Mouse (Mus musculus): ENCODE measurements around the gene Cd300lf. TPM values are rescaled to one million over a fixed set of nuclear protein-coding genes. Genes with fewer than 3 reads are reported as not detected.

The Cd300lf gene
- 0.28 TPM in 1 of 2 replicates, not detected in the other for polyA plus RNA-seq (2015; fragmentation: Nextera tagmentation; extraction: Ambion mirVana)

DNA sequence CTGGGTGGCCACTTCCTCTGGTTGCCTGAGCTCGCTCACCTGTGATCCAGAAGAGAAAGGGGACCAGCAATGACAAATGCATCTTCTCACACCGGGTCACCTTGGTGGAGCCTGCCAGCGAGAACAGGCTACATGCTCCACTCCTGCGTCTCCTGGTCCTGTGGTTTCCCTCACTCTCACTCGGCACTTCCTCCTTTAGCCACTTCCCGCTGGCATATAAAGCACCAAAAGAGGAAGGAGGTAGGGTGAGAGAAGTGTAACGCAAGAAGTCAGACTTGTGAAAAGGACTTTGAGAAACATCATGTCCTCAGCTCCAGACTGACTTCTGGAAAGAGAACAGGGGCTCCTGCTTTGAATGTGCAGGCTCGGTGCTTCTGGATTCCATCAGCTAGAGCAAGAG, at the start of gene Cd300lf:
Cd300lf (minus strand) TSS at position 193 of the 400 bp plus-strand sequence.
- Histone ChIP-seq H3K36me3 (no peaks in the 10 kb centered on the region), H3K9ac (replicated peaks) (no peak within 1 kb of the TSS), H3K27ac (no peak within 1 kb of the TSS), H3K27me3 (no peaks in the 10 kb centered on the region), H3K4me3 (replicated peaks) (no peak within 1 kb of the TSS), H3K9me3 (no peaks in the 10 kb centered on the region), H3K4me2 (replicated peaks) (no peak within 1 kb of the TSS), H3K4me1 (replicated peaks) (no peaks in the 10 kb centered on the region)
- no peak for ATAC-seq
- 89% methylated on average over 8 of the region's 8 CpGs for WGBS

DNA sequence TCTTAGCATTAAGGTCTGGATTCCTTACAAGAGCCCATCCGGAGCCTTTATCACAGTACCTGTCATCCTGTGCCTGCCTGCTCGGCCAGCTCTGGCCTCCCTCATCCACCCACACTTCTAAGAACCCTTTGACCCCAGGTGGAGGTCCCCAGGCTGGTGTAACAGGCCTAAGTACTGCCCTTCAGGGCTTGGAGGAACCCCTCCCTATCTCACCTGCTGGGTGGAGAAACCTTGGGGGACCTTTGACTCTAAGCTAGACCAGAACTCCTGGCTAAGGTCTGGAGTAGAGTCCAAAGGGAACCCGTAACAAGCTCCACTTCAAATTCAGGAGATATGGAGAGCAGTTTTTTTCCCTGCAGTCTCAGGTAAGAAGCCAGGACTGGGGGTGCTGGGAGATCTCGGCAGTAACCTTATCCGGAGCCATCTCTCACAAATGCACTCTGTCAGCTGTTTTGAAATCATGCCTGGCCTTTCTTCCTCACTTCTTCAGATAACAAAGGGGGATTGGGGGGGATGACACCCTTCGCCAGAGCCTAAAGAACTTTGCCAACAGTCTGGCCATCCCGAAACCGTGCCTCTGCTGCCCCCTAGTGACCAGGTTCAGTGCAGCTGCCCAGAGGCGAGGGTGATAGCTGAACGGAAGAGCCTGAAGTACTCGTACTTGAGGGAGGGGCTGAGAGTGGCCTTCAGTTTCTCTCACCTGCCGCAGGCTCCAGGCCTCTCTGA, 48.3 kb upstream of the Cd300lf start:
- WGBS: 19% methylated on average over 12 of the region's 12 CpGs
- ATAC-seq: no peak
- Histone ChIP-seq H3K4me2 (replicated peaks) (no peak overlapping the region), H3K27me3 (no peaks in the 10 kb centered on the region), H3K4me3 (replicated peaks) (no peak overlapping the region), H3K9me3 (no peaks in the 10 kb centered on the region), H3K36me3 (no peaks in the 10 kb centered on the region), H3K4me1 (replicated peaks) (peaks cover 23% of the 10 kb centered on the region), H3K27ac (no peak overlapping the region), H3K9ac (replicated peaks) (no peak overlapping the region)

DNA sequence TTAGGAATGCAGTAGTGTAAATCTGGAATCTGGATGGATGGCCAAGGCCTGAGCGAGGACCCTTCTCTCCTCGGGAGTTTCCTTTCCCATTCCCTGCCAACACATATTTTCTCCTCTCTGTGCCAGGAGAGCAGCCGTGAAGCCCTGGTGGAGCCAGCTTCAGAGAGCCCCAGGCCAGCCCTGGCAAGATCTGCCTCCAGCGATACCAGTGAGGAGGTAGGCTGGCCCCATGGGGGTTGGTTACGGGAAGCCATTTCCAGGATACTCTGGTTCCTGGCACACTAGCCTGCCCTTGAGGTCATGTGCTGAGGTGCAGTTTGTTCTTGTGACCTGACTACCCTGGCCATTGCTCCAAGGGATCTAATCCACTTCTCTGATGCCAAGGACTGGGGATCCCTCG, 46.1 kb upstream of the Cd300lf start:
- Histone ChIP-seq H3K4me3 (replicated peaks) (no peak overlapping the region), H3K36me3 (no peaks in the 10 kb centered on the region), H3K27me3 (peaks cover 15% of the 10 kb centered on the region; the same call in 1 of the 2 replicates), H3K9ac (replicated peaks) (no peak overlapping the region), H3K4me2 (replicated peaks) (no peak overlapping the region), H3K4me1 (replicated peaks) (peaks cover 34% of the 10 kb centered on the region), H3K27ac (no peak overlapping the region; the same call in 1 of the 2 replicates), H3K9me3 (no peaks in the 10 kb centered on the region)
- ATAC-seq: no peak
- WGBS: 92% methylated on average over 6 of the region's 6 CpGs

DNA sequence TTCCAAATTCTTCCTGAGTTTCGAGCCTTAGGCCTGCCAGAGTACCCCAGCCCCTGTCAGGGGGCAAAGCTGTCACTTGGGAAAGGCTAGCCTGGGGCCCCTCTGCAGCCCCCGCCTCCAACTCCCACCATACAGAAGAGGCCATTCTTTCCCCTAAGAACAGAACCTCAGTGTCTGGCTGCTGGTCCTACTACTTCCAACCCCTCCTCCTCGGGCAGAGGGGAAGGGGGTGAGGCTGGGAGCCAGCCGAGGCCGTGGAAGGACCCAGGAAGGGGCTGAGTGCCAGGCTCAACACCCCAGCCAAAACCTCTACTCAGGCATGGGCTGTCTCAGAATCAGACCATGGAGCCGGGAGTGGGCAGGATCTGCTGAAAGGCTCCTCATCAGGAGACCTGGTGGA, 45.4 kb upstream of the Cd300lf start:
- H3K9me3 ChIP-seq: no peaks in the 10 kb centered on the region
- H3K27me3 ChIP-seq: peaks cover 20% of the 10 kb centered on the region; the same call in 1 of the 2 replicates
- 0 out of 2 replicates have a peak, but pooled peaks have one; percentile 3 for ATAC-seq
- no peak overlapping the region for H3K4me2 ChIP-seq (replicated peaks)
- no peaks in the 10 kb centered on the region for H3K36me3 ChIP-seq
- 68% methylated on average over 6 of the region's 6 CpGs for WGBS
- no peak overlapping the region for H3K4me3 ChIP-seq (replicated peaks)
- H3K4me1 ChIP-seq (replicated peaks): peaks cover 41% of the 10 kb centered on the region
- no peak overlapping the region; the same call in 1 of the 2 replicates for H3K27ac ChIP-seq
- H3K9ac ChIP-seq (replicated peaks): no peak overlapping the region

DNA sequence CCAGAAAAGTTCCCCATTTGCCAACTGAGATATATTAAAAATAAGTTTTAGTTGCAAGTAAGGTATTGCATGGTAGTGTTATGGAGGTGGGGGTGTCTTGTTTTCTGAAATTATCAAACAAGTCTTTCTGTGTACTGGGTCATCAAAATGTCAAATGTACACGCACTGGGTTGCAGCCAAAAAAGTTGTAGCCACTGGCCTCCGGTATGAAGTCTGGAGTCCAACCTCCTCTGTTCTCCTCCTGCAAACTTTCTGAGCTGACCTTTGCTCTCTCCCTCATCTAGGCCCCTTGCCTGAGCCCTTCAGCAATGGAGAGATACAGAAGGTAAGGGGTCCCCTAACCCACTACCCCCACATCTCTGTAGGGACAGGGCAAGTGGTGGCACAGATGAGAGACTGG, 45.0 kb upstream of the Cd300lf start:
- ATAC-seq: no peak
- Histone ChIP-seq H3K36me3 (no peaks in the 10 kb centered on the region), H3K4me1 (replicated peaks) (peaks cover 45% of the 10 kb centered on the region), H3K9ac (replicated peaks) (no peak overlapping the region), H3K27ac (no peak overlapping the region; the same call in 1 of the 2 replicates), H3K9me3 (no peaks in the 10 kb centered on the region), H3K27me3 (peaks cover 24% of the 10 kb centered on the region), H3K4me2 (replicated peaks) (no peak overlapping the region), H3K4me3 (replicated peaks) (no peak overlapping the region)
- 90% methylated on average over 2 of the region's 2 CpGs for WGBS

DNA sequence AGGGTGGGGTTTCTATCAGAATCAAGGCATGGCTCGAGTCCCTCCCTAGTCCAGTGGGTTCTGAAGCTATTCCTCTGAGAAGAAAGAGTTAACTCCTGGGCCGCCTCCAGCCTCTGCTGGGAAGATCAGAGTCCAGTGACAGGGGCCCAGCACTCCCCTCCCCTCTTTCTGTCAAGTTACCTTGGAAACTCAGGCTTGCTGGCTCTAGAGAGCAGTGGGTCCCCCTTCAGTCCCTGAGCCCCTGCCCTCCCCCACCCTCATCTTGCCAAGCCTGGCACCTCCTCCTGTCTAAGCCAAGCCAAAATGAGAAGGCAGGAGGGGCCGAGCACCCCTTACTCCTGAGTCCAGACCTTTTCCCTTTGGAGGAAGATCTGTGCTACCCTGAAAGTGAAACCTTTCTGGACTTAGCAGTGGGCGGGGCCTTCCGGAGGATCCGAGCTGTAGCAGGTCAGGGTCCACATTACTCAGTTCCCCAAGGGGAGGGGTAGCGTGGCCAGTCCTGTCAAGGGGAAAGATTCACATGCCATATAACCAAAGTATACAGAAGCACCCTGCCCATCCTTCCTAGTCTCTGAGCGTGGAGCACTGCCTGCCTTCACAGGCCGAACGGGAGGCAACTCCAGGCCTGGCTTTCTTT, 43.9 kb upstream of the Cd300lf start:
- no peaks in the 10 kb centered on the region for H3K9me3 ChIP-seq
- H3K27me3 ChIP-seq: peaks cover 28% of the 10 kb centered on the region
- H3K4me2 ChIP-seq (replicated peaks): peak overlapping the region; percentile 5; the same call in 1 of the 2 replicates
- no peaks in the 10 kb centered on the region for H3K36me3 ChIP-seq
- no peak overlapping the region for H3K4me3 ChIP-seq (replicated peaks)
- peak; percentile 69 for ATAC-seq
- 22% methylated on average over 10 of the region's 10 CpGs for WGBS
- H3K4me1 ChIP-seq (replicated peaks): peaks cover 56% of the 10 kb centered on the region
- H3K27ac ChIP-seq: peak overlapping the region; percentile 67
- H3K9ac ChIP-seq (replicated peaks): peak overlapping the region; percentile 11; the same call in 1 of the 2 replicates

DNA sequence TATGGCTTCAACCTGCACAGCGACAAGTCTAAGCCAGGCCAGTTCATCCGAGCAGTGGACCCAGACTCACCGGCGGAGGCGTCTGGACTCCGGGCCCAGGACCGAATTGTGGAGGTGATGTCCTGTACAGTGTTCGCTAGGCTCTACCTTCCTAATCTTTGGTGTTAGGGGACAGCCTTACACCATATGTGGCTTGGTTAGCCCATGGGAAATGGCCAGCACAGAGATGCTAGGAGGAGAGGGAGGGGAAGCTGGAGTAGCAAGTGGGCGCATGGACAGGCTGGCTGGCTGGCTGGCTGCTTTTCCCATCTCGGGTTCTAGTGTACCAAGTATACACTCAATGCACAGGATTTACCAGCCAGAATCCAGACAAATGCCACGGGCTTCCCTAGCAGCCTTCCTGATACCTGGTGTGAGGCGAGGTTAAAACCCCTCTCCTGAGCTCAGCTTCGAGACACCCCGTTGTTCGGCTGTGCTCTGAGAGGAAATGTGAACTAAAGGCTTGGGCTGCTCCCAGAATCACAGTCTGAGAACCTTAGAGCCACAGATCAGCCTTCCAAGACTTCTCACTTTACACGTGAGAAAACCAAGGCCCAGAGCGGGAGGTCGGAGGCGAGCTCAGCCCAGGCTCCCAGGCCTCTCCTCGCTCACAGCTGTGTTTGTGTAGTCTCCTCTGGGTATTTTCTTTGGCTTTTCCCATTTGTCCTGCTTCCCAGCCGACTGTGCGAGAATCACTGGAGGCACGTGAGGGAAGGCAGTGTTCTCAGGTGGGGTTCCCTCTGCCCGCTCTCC, 42.8 kb upstream of the Cd300lf start:
- H3K4me2 ChIP-seq (replicated peaks): no peak overlapping the region
- peaks cover 28% of the 10 kb centered on the region for H3K27me3 ChIP-seq
- WGBS: 60% methylated on average over 24 of the region's 24 CpGs
- no peak overlapping the region for H3K27ac ChIP-seq
- H3K36me3 ChIP-seq: no peaks in the 10 kb centered on the region
- no peak for ATAC-seq
- H3K9me3 ChIP-seq: no peaks in the 10 kb centered on the region
- no peak overlapping the region for H3K9ac ChIP-seq (replicated peaks)
- H3K4me3 ChIP-seq (replicated peaks): no peak overlapping the region
- peaks cover 67% of the 10 kb centered on the region for H3K4me1 ChIP-seq (replicated peaks)

DNA sequence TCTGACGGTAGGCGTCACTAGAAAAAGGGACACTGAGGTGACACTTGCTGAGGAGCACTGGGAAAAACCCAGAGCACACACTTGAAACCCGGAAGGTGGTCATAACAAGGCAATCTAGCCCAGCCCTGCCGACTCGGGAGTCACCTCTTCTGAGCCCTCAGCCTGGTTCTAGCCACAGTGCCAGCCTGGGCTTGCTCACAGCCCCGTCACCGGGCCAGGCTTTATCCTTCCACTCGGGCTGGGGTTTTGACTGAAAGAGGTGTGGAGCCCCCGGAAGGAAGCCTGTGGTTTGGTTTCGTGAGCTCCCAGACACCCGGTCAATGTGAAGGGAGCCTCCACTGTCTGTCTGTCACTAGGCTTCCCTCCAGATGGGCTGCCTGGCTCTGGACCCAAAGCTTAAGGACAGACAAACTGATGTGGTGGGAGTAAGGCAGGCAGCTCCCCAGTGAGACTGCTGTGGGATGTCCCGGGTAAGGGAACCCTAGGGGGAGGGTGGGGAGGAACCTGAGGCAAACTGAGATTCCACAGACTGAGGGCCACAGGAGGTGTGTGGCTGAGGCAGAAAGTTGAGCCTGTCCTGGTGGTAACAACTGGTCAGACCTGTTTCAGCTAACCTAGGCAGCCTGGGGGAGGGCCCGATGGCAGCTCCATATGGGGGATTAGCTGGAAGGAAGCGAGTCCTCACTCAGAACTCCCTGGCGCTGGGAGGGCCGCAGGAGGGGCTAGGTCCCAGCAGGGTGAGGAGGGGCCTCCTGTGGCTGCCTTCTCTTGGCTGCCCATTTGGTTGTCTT, 40.0 kb upstream of the Cd300lf start:
- H3K27me3 ChIP-seq: peaks cover 28% of the 10 kb centered on the region
- no peak overlapping the region for H3K9ac ChIP-seq (replicated peaks)
- H3K4me2 ChIP-seq (replicated peaks): 0 out of 2 replicates have a peak overlapping the region, but pooled peaks have one; percentile 5
- 15% methylated on average over 16 of the region's 16 CpGs for WGBS
- H3K36me3 ChIP-seq: no peaks in the 10 kb centered on the region
- no peak overlapping the region for H3K4me3 ChIP-seq (replicated peaks)
- no peak overlapping the region for H3K27ac ChIP-seq
- no peak for ATAC-seq
- H3K4me1 ChIP-seq (replicated peaks): peaks cover 67% of the 10 kb centered on the region
- H3K9me3 ChIP-seq: no peaks in the 10 kb centered on the region

DNA sequence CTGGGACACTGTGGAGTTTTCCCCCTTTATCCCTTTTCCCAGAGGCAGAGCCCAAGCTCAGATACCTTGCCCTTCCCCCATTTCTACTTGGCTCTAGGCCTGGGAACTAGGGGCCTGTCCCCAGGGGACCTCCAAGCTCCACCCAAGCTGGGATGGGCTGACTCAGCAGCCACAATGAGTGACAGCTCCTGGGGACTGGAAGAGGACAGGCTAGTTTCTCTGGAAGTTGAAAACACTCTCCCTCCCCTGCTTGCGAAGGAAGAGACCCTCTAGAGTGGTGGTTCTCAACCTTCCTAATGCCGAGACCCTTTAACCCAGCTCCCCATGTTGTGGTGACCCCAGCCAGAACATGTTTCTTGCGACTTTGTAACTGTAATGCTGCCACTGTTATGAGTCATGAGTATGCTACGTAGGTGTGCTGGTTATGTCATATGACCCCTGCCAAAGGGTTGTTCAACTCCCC, 39.1 kb upstream of the Cd300lf start:
- Histone ChIP-seq H3K27me3 (peaks cover 28% of the 10 kb centered on the region), H3K4me2 (replicated peaks) (no peak overlapping the region), H3K27ac (no peak overlapping the region), H3K9me3 (no peaks in the 10 kb centered on the region), H3K9ac (replicated peaks) (no peak overlapping the region), H3K4me1 (replicated peaks) (peaks cover 62% of the 10 kb centered on the region), H3K4me3 (replicated peaks) (no peak overlapping the region), H3K36me3 (no peaks in the 10 kb centered on the region)
- 26% methylated on average over 4 of the region's 4 CpGs for WGBS
- no peak; the same call in 1 of the 2 replicates for ATAC-seq

DNA sequence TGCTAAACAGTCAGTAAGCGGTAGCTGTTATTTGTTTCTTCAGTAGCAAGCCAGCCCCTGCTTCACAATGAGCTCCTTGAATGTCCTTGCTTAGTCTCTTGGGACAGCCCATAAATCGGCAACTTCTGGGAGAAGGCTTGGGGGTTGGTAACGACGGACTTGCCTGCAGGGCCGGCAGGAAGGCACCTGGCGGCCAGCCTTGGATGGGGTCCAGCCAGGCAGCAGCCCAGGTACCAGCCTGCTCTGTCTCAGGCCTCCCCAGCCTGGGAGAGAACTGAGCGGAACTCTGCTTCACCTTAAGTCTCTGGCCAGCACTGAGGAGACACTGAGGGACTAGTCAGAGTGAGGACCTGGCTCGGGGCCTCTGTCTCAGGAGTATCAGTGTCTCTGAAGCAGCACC, 37.3 kb upstream of the Cd300lf start:
- Histone ChIP-seq H3K4me3 (replicated peaks) (no peak overlapping the region), H3K4me1 (replicated peaks) (peaks cover 45% of the 10 kb centered on the region), H3K27ac (no peak overlapping the region), H3K4me2 (replicated peaks) (no peak overlapping the region), H3K36me3 (no peaks in the 10 kb centered on the region), H3K9me3 (no peaks in the 10 kb centered on the region), H3K27me3 (peaks cover 23% of the 10 kb centered on the region), H3K9ac (replicated peaks) (no peak overlapping the region)
- ATAC-seq: no peak
- WGBS: 46% methylated on average over 8 of the region's 8 CpGs

DNA sequence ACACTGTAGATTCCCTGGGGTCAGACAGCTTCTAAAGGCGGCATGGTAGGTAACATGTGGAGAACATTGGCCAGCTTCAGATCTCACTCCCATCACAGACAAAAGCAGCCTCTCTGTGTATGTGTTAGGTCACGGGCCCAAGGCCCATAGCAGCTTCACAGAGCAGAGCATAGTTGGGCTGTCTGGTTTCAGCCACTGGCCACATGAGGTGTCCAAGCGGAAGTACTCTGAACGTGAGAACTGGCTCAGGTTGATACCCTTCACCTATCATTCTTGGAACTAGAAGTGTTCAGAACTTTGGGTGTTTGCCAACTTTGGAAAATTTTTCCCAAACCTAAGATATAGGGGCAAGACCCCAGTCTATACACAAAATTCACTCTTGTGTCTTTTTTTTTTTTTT, 35.6 kb upstream of the Cd300lf start:
- peaks cover 45% of the 10 kb centered on the region for H3K4me1 ChIP-seq (replicated peaks)
- ATAC-seq: no peak
- 88% methylated on average over 4 of the region's 4 CpGs for WGBS
- no peak overlapping the region for H3K27ac ChIP-seq
- peaks cover 28% of the 10 kb centered on the region for H3K27me3 ChIP-seq
- no peak overlapping the region for H3K4me2 ChIP-seq (replicated peaks)
- no peak overlapping the region for H3K9ac ChIP-seq (replicated peaks)
- H3K36me3 ChIP-seq: no peaks in the 10 kb centered on the region
- no peaks in the 10 kb centered on the region for H3K9me3 ChIP-seq
- H3K4me3 ChIP-seq (replicated peaks): no peak overlapping the region
